Mouse (Mus musculus) intestine, embryonic 14.5 days (tissue): Measurements from ENCODE around the gene A2ml1. TPM values are rescaled to one million over a fixed set of nuclear protein-coding genes. Genes with fewer than 3 reads are reported as not detected.

Experiments used
- ATAC-seq: fragments of 200-750 bp; cut with Nextera tagmentation; replicated peaks from 2 replicates; pipeline ENCODE4 v1.8.0; 2017; ENCODE audit warnings: low read depth, moderate number of reproducible peaks, moderate TSS enrichment, moderate library complexity; ENCODE audit not compliant: low FRiP score, low TSS enrichment
- DNase-seq: peaks from one replicate; pipeline ENCODE4 v3.0.0-alpha.2; 2018; ENCODE audit warnings: low spot score
- H3K27ac ChIP-seq: fragments of 300-500 bp; sonication (generic); 2 replicates; pipeline ENCODE4 v1.5.1; 2014; ENCODE audit warnings: low read depth, mild to moderate bottlenecking, control low read depth
- H3K27me3 ChIP-seq: fragments of 300-500 bp; sonication (generic); replicated peaks from 2 replicates; pipeline ENCODE4 v1.6.1; 2014; ENCODE audit warnings: low read length, control low read depth; ENCODE audit not compliant: control insufficient read depth, insufficient read depth
- H3K36me3 ChIP-seq: fragments of 300-500 bp; sonication (generic); 2 replicates; pipeline ENCODE4 v1.6.1; 2014; ENCODE audit warnings: low read length, control low read depth; ENCODE audit not compliant: control insufficient read depth, insufficient read depth
- H3K4me1 ChIP-seq: fragments of 300-500 bp; sonication (generic); replicated peaks from 2 replicates; pipeline ENCODE4 v1.6.1; 2014; ENCODE audit warnings: low read length, control low read depth, mixed read lengths; ENCODE audit not compliant: control insufficient read depth, insufficient read depth
- H3K4me2 ChIP-seq: fragments of 300-500 bp; sonication (generic); 2 replicates; pipeline ENCODE4 v1.6.1; 2014; ENCODE audit warnings: low read length
- H3K4me3 ChIP-seq: fragments of 300-500 bp; sonication (generic); 2 replicates; pipeline ENCODE4 v1.5.1; 2014; ENCODE audit warnings: low read depth, low read length, control low read depth, mixed read lengths
- H3K9ac ChIP-seq: fragments of 300-500 bp; sonication (generic); 2 replicates; pipeline ENCODE4 v1.6.1; 2014; ENCODE audit warnings: mild to moderate bottlenecking, low read length
- H3K9me3 ChIP-seq: fragments of 300-500 bp; sonication (generic); 2 replicates; pipeline ENCODE4 v1.6.1; 2016; ENCODE audit warnings: low read length, control low read depth; ENCODE audit not compliant: control insufficient read depth
- WGBS: fragments of 180-500 bp; shearing (Covaris S2); extraction: QIAGEN DNeasy Blood & Tissue Kit; methylation state at CpG from one replicate; pipeline ENCODE4 v1.1.7; 2014; 5-methylcytosine and 5-hydroxymethylcytosine counted together
- polyA plus RNA-seq: library from polyadenylated mRNA; unstranded; fragments of >200 nt; fragmentation: Nextera tagmentation; extraction: Ambion mirVana; gene quantifications from 2 replicates; pipeline ENCODE4 v1.2.1, GENCODE M21; 2014

A2ml1 gene
- polyA plus RNA-seq, 1 experiment from 2014 or later: 2.5 TPM

DNA sequence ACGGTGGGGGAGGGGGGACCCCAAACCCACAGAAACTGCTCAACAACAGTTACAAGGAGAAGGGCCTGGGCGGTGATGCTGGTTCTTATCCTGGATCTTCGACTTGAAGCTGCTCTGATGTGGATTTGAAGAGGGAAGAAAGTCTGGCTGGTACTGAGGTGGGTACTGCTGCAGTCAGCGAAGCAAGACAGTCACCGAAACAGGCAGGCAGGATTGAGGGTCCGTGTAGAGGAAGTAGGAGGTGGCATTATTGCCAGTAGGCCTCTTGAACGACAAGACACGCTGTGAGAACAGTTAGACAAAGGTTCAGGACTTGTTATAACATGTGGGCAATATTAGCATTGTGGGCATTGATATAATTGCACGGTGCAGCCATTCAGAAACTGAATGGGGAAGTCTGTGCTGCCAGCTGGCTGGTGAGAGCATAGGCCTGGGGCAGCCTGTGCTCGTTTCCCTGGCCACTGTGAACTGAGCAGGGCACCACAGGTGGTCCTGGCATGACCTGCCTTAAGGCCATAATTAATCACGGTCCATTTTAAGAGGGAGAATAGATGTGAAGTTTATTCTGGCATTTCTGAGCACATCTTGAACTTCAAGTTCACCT is 4.3 kb upstream of the A2ml1 start:
- no peak overlapping the region for H3K4me2 ChIP-seq
- no peaks in the 10 kb centered on the region for H3K36me3 ChIP-seq
- ATAC-seq (no peak), DNase-seq (no peak)
- H3K4me1 ChIP-seq: no peaks in the 10 kb centered on the region
- WGBS: 82% methylated on average over 11 of the region's 11 CpGs
- no peaks in the 10 kb centered on the region for H3K27me3 ChIP-seq
- H3K4me3 ChIP-seq: no peak overlapping the region
- no peak overlapping the region for H3K27ac ChIP-seq
- no peak overlapping the region for H3K9ac ChIP-seq
- H3K9me3 ChIP-seq: no peaks in the 10 kb centered on the region

- Histone ChIP-seq H3K9ac (no peak overlapping the region), H3K27me3 (no peaks in the 10 kb centered on the region), H3K36me3 (no peaks in the 10 kb centered on the region), H3K4me2 (0 out of 2 replicates have a peak overlapping the region, but pooled peaks have one; percentile 15), H3K27ac (no peak overlapping the region), H3K9me3 (no peaks in the 10 kb centered on the region), H3K4me3 (no peak overlapping the region), H3K4me1 (no peaks in the 10 kb centered on the region)
- ATAC-seq (no peak), DNase-seq (peak; percentile 84)
- WGBS: 21% methylated on average over 10 of the region's 10 CpGs
These were observed 2.8 kb upstream of the A2ml1 start for GRCm38 (mm10) chr6:128584070-128584660.

DNA sequence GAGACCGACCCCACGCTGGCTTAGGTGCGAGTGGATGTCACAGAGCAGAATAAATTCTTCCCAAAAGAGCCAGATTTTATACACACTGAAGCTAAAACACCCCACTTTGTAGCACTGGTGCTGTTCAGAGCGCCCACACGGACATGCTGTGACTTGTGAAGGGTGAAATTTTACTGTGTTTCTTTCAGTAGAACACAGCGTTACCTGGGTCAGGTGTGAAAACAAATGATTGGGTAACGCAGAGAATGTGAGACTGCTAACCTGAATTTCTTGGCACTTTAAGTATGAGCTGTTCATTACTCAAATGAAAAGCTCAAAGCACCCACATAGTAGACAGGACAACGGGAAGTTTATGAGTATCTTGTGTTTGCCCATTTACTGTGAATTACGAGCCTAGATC is 4.1 kb downstream of the A2ml1 start:
- no peak overlapping the region for H3K4me2 ChIP-seq
- no peak overlapping the region for H3K4me3 ChIP-seq
- DNase-seq: no peak
- H3K27ac ChIP-seq: no peak overlapping the region
- no peaks in the 10 kb centered on the region for H3K36me3 ChIP-seq
- 80% methylated on average over 9 of the region's 9 CpGs for WGBS
- no peaks in the 10 kb centered on the region for H3K27me3 ChIP-seq
- H3K9me3 ChIP-seq: no peaks in the 10 kb centered on the region
- no peak for ATAC-seq
- H3K9ac ChIP-seq: no peak overlapping the region
- no peaks in the 10 kb centered on the region for H3K4me1 ChIP-seq

DNA sequence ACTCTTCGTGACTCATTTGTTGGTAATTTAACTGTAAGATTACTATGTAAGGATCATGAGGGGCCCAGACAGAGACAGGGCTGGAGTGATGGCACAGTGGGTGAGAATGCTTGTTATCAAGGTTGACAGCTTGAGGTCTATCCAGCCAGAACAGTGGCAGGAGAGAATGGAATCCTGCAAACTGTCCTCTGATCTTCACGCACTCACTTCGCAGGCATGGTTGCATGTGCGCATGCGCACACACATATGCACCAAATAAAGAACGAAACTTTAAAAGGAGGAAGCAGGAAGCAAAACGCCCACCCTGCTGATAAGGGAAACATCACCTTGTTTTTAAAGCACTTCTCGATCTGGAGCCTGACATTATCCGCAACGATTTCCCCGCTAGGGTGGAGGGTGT is 14.8 kb downstream of the A2ml1 start:
- H3K36me3 ChIP-seq: no peaks in the 10 kb centered on the region
- H3K4me3 ChIP-seq: no peak overlapping the region
- no peak overlapping the region for H3K4me2 ChIP-seq
- no peaks in the 10 kb centered on the region for H3K9me3 ChIP-seq
- ATAC-seq (no peak), DNase-seq (no peak)
- 92% methylated on average over 11 of the region's 11 CpGs for WGBS
- H3K27me3 ChIP-seq: no peaks in the 10 kb centered on the region
- H3K27ac ChIP-seq: no peak overlapping the region
- H3K4me1 ChIP-seq: no peaks in the 10 kb centered on the region
- no peak overlapping the region for H3K9ac ChIP-seq

- DNase-seq (no peak), ATAC-seq (no peak)
- Histone ChIP-seq H3K27me3 (no peaks in the 10 kb centered on the region), H3K36me3 (no peaks in the 10 kb centered on the region), H3K9me3 (no peaks in the 10 kb centered on the region), H3K4me1 (no peaks in the 10 kb centered on the region), H3K27ac (no peak overlapping the region), H3K9ac (no peak overlapping the region), H3K4me2 (no peak overlapping the region), H3K4me3 (no peak overlapping the region)
- 91% methylated on average over 7 of the region's 7 CpGs for WGBS
These were observed 27.4 kb downstream of the A2ml1 start for GRCm38 (mm10) chr6:128554049-128554448.

DNA sequence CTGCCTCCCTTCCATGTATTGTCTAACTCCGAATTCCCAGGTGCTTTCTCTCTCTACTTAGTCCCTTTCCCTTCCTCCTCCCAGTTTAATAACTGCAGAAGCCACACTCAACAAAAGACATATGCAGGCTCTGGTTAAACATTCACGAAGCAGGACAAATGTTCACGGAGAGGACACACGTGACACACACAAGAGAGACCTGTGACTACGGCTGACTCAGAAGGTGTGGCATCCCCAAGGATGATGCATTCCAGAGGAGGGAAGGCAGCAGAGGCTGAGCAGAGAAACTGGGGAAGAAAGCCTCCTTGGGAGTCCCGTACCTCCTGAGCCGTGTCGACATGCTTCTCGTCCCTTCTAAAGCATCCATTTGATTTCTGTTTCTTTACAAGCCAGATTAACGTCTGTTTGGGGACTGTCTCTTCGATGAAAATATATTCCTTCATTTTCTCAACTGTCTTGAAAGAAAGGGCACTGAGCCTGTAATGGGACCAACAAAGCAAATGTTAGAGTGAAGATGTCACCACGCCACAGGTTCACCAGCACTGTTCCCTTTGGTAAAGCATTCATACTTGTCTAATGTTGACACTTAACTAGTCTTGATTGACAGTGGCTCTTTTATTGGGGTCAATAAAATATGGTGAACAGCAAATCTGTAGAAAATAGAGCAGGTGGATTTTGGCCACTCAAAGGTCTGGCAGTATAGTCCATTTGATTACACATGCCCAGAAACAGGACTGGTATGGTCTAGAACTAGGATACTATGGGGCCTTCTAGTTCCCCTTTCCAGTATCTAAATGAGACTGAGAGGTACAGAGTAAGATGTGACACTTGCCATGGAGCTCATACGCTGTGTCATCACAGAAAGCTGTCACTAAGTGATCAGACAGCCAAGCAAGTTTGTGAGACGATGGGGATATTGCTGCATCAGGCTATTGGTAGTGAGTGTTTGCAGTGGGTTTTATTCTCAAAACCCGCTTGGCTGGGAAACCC is 31.6 kb downstream of the A2ml1 start:
- WGBS: 63% methylated on average over 15 of the region's 15 CpGs
- Histone ChIP-seq H3K36me3 (no peaks in the 10 kb centered on the region), H3K4me1 (no peaks in the 10 kb centered on the region), H3K9me3 (no peaks in the 10 kb centered on the region), H3K4me3 (no peak overlapping the region), H3K9ac (no peak overlapping the region), H3K27ac (peak overlapping the region; percentile 71), H3K4me2 (no peak overlapping the region), H3K27me3 (no peaks in the 10 kb centered on the region)
- ATAC-seq (peak; percentile 92), DNase-seq (peak; percentile 68)

- ATAC-seq (no peak), DNase-seq (no peak)
- H3K4me3 ChIP-seq: no peak overlapping the region
- H3K36me3 ChIP-seq: no peaks in the 10 kb centered on the region
- no peak overlapping the region for H3K9ac ChIP-seq
- no peaks in the 10 kb centered on the region for H3K9me3 ChIP-seq
- H3K27me3 ChIP-seq: no peaks in the 10 kb centered on the region
- H3K4me1 ChIP-seq: no peaks in the 10 kb centered on the region
- H3K4me2 ChIP-seq: no peak overlapping the region
- peak overlapping the region; percentile 71; the same call in 1 of the 2 replicates for H3K27ac ChIP-seq
- 86% methylated on average over 10 of the region's 10 CpGs for whole genome bisulfite sequencing
These were observed 32.9 kb downstream of the A2ml1 start for GRCm38 (mm10) chr6:128548532-128548931.

DNA sequence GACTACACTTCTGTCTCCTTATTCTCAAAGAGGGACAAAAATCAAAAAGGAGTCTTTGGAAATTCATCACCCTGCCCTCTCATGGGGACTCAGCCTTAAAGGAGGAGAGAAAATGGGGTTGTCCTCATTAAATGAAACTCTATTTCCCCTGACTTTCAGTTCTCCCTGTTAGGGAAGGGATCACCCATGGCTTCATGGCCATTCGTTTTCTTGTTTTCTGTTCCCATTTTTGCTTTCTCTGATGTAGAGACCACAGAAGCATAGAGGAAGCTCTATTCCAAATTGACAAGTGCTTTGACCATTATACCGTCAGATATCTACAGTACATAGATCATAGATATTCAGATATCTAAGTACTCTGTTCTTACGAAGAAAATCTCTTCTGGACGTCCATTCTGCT is 36.0 kb downstream of the A2ml1 start:
- no peak overlapping the region for H3K4me2 ChIP-seq
- ATAC-seq: no peak
- H3K27me3 ChIP-seq: no peaks in the 10 kb centered on the region
- 86% methylated on average over 4 of the region's 4 CpGs for WGBS
- no peak for DNase-seq
- no peaks in the 10 kb centered on the region for H3K4me1 ChIP-seq
- H3K27ac ChIP-seq: no peak overlapping the region
- H3K9ac ChIP-seq: no peak overlapping the region
- no peaks in the 10 kb centered on the region for H3K9me3 ChIP-seq
- H3K4me3 ChIP-seq: no peak overlapping the region
- no peaks in the 10 kb centered on the region for H3K36me3 ChIP-seq
